Mouse (Mus musculus): ENCODE data around the gene Fndc10.

DNA sequence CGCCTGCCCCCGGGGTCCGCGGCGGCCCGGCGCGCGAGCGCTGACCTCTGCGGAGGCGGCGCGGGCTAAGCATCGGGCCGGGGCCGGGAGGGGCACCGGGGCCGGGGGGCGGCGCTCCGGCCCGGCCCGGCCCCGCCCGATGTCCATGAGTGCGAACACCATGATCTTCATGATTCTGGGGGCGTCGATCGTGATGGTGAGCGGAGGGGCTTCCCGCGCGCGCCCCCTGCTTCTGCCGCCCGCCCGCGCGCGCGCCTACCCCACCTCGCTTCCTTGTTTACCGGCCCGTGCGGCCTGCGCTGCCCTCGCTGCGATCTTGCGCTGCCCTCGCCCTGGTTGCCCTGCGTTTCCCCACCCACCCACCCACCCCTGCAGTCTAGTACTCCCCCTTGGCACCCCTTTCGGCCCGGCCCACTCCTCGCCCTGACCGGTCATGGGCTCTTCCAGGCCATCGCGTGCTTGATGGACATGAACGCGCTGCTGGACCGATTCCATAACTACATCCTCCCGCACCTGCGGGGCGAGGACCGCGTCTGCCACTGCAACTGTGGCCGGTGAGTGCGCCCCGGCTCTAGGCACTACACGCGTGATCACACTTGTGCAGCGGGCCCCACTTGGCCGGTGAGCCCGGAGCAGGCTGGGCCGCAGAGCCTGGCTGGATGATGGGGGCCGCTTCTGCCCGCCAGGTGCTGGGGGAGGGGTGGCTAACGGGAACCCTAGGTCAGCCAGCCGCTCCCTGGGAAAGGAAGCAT, 41.0 kb downstream of the Fndc10 start:
- no peak for TF ChIP-seq CTCF (conservative IDR thresholded peaks at IDR 0.05; ENCODE audit: low read length)
- TF ChIP-seq POU5F1 (IDR thresholded peaks at IDR 0.05; ENCODE audit: borderline replicate concordance, low read length): no peak
